Mouse (Mus musculus) limb, embryonic 14.5 days (tissue): ENCODE results near the gene Elp4. TPM values are rescaled to one million over a fixed set of nuclear protein-coding genes. Genes with fewer than 3 reads are reported as not detected.

ENCODE experiments used
- ATAC-seq: fragments of 200-750 bp; cut with Nextera tagmentation; 2 replicates; pipeline ENCODE4 v1.8.0; 2017; ENCODE audit warnings: low read depth, moderate number of reproducible peaks, moderate TSS enrichment; ENCODE audit not compliant: low FRiP score
- DNase-seq: peaks from one replicate; pipeline ENCODE4 v3.0.0-alpha.2; 2015; ENCODE audit warnings: low spot score
- H3K27ac ChIP-seq: fragments of 300-500 bp; sonication (generic); replicated peaks from 2 replicates; pipeline ENCODE4 v1.5.1; 2014; ENCODE audit warnings: low read depth, mild to moderate bottlenecking, low read length, moderate library complexity, mixed read lengths
- H3K27me3 ChIP-seq: fragments of 300-500 bp; sonication (generic); 2 replicates; pipeline ENCODE4 v1.6.1; 2014; ENCODE audit warnings: low read length, mixed read lengths; ENCODE audit not compliant: control insufficient read depth, insufficient read depth
- H3K36me3 ChIP-seq: fragments of 300-500 bp; sonication (generic); 2 replicates; pipeline ENCODE4 v1.6.1; 2014; ENCODE audit warnings: mild to moderate bottlenecking, low read length, moderate library complexity, mixed read lengths; ENCODE audit not compliant: control insufficient read depth, insufficient read depth
- H3K4me1 ChIP-seq: fragments of 300-500 bp; sonication (generic); 2 replicates; pipeline ENCODE4 v1.6.1; 2014; ENCODE audit warnings: antibody characterized with exemption, low read length, mixed read lengths; ENCODE audit not compliant: control insufficient read depth, insufficient read depth
- H3K4me2 ChIP-seq: fragments of 300-500 bp; sonication (generic); replicated peaks from 2 replicates; pipeline ENCODE4 v1.6.1; 2014; ENCODE audit warnings: low read depth, mild to moderate bottlenecking, low read length, moderate library complexity; ENCODE audit not compliant: severe bottlenecking
- H3K4me3 ChIP-seq: fragments of 300-500 bp; sonication (generic); replicated peaks from 2 replicates; pipeline ENCODE4 v1.5.1; 2014; ENCODE audit warnings: low read length
- H3K9ac ChIP-seq: fragments of 300-500 bp; sonication (generic); 2 replicates; pipeline ENCODE4 v1.6.1; 2014; ENCODE audit warnings: mild to moderate bottlenecking, low read depth, low read length, moderate library complexity; ENCODE audit not compliant: severe bottlenecking
- H3K9me3 ChIP-seq: fragments of 300-500 bp; sonication (generic); 2 replicates; pipeline ENCODE4 v1.6.1; 2016; ENCODE audit warnings: low read length; ENCODE audit not compliant: control insufficient read depth
- POLR2A ChIP-seq: fragments of 200-500 bp; IDR thresholded peaks from 2 replicates; pipeline ENCODE4 v1.8.0; 2012; ENCODE audit warnings: inconsistent platforms, mild to moderate bottlenecking, moderate library complexity, borderline replicate concordance; ENCODE audit not compliant: insufficient read depth, insufficient read length; ENCODE audit errors: extremely low read depth
- WGBS: fragments of 180-500 bp; shearing (Covaris S2); extraction: QIAGEN DNeasy Blood & Tissue Kit; methylation state at CpG from one replicate; pipeline ENCODE4 v1.1.7; 2014; 5-methylcytosine and 5-hydroxymethylcytosine counted together
- polyA plus RNA-seq, 2 experiments: library from polyadenylated mRNA; depleted of rRNA in 1 of 2; stranded (reverse) in 1 of 2; unstranded in 1 of 2; fragments of >200 nt; fragmentation: Nextera tagmentation in 1 of 2; extraction: Ambion mirVana in 1 of 2; gene quantifications; 2 replicates each; pipeline versions ENCODE4 v1.2.1 to v1.2.3; 2012 to 2014

The Elp4 gene
- polyA plus RNA-seq, 2 experiments: 12.5 to 31.2 TPM

GRCm38 (mm10) chr2:105786986-105787385 is 117.4 kb downstream of the Elp4 start:
- no peak for ATAC-seq
- Histone ChIP-seq H3K4me2 (no peak overlapping the region), H3K9ac (no peak overlapping the region), H3K4me1 (no peaks in the 10 kb centered on the region), H3K4me3 (no peak overlapping the region), H3K27ac (no peak overlapping the region), H3K9me3 (no peaks in the 10 kb centered on the region), H3K36me3 (no peaks in the 10 kb centered on the region), H3K27me3 (no peaks in the 10 kb centered on the region)
- no peak for TF ChIP-seq POLR2A
- 60% methylated on average over 2 of the region's 2 CpGs for whole genome bisulfite sequencing
- DNase-seq: no peak

- WGBS: 62% methylated on average over 5 of the region's 5 CpGs
- Histone ChIP-seq H3K9me3 (no peaks in the 10 kb centered on the region), H3K4me2 (no peak overlapping the region), H3K36me3 (no peaks in the 10 kb centered on the region), H3K4me1 (no peaks in the 10 kb centered on the region), H3K27ac (no peak overlapping the region), H3K4me3 (no peak overlapping the region), H3K27me3 (no peaks in the 10 kb centered on the region), H3K9ac (no peak overlapping the region)
- DNase-seq: no peak
- ATAC-seq: no peak
- TF ChIP-seq POLR2A: no peak
Measured at GRCm38 (mm10) chr2:105782885-105783284, 121.5 kb downstream of the Elp4 start.

GRCm38 (mm10) chr2:105780739-105781138 is 123.6 kb downstream of the Elp4 start:
- H3K4me2 ChIP-seq: no peak overlapping the region
- no peak overlapping the region for H3K9ac ChIP-seq
- no peak overlapping the region for H3K27ac ChIP-seq
- no peak overlapping the region for H3K4me3 ChIP-seq
- H3K27me3 ChIP-seq: no peaks in the 10 kb centered on the region
- ATAC-seq (no peak), DNase-seq (no peak)
- H3K36me3 ChIP-seq: no peaks in the 10 kb centered on the region
- WGBS: 60% methylated on average over 1 of the region's 1 CpGs
- TF ChIP-seq POLR2A: no peak
- H3K9me3 ChIP-seq: no peaks in the 10 kb centered on the region
- H3K4me1 ChIP-seq: no peaks in the 10 kb centered on the region

- H3K4me1 ChIP-seq: no peaks in the 10 kb centered on the region
- H3K4me3 ChIP-seq: no peak overlapping the region
- WGBS: 60% methylated on average over 6 of the region's 6 CpGs
- H3K9ac ChIP-seq: no peak overlapping the region
- no peak overlapping the region for H3K27ac ChIP-seq
- no peaks in the 10 kb centered on the region for H3K9me3 ChIP-seq
- no peaks in the 10 kb centered on the region for H3K36me3 ChIP-seq
- ATAC-seq (no peak), DNase-seq (no peak)
- TF ChIP-seq POLR2A: no peak
- no peak overlapping the region for H3K4me2 ChIP-seq
- no peaks in the 10 kb centered on the region for H3K27me3 ChIP-seq
Measured at GRCm38 (mm10) chr2:105779320-105779891, 125.0 kb downstream of the Elp4 start.

GRCm38 (mm10) chr2:105771314-105771713 is 133.1 kb downstream of the Elp4 start:
- DNase-seq (no peak), ATAC-seq (no peak)
- H3K36me3 ChIP-seq: no peaks in the 10 kb centered on the region
- no peak overlapping the region for H3K4me2 ChIP-seq
- no peaks in the 10 kb centered on the region for H3K4me1 ChIP-seq
- no peaks in the 10 kb centered on the region for H3K27me3 ChIP-seq
- 0 out of 2 replicates have a peak, but pooled peaks cover 3% of the 10 kb centered on the region for H3K9me3 ChIP-seq
- WGBS: 86% methylated on average over 3 of the region's 3 CpGs
- H3K4me3 ChIP-seq: no peak overlapping the region
- TF ChIP-seq POLR2A: no peak
- no peak overlapping the region for H3K9ac ChIP-seq
- H3K27ac ChIP-seq: no peak overlapping the region
